Mouse (Mus musculus): ENCODE measurements around the gene Mtmr10.

The Mtmr10 gene

DNA sequence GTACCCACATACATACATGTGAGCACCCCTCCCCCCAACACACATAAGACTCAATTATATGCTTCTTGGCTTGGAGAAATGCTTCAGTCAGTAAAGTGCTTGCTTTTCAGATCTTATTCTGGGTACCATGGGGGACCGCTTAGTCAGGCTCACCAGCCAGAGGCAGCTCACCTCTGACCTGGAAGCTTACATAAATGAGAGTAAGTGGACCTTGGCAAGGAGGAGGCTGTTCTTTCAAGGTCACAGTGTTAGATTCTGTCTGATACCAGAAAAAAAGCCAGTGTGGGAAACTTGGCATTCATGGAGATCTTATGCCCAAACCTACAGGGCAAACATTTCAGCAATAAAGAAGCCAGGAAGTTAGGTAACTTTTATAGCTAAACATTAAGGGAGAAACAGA, 60.4 kb downstream of the Mtmr10 start:
- no peak for TF ChIP-seq POU5F1 (IDR thresholded peaks at IDR 0.05; ENCODE audit: borderline replicate concordance, low read length)
- TF ChIP-seq NANOG (IDR thresholded peaks at IDR 0.05; ENCODE audit: borderline replicate concordance, low read length) = no peak
- no peak for TF ChIP-seq CTCF (conservative IDR thresholded peaks at IDR 0.05; ENCODE audit: low read length)
- Histone ChIP-seq H3K4me1 (replicated peaks; ENCODE audit: low read depth, low read length) (no peaks in the 10 kb centered on the region), H3K36me3 (ENCODE audit: insufficient read depth, low read length) (peaks cover 44% of the 10 kb centered on the region), H3K4me3 (replicated peaks; ENCODE audit: low read length) (no peak overlapping the region), H3K9me3 (ENCODE audit: low read length) (no peaks in the 10 kb centered on the region), H3K27me3 (ENCODE audit: insufficient read depth, low read length) (no peaks in the 10 kb centered on the region)

DNA sequence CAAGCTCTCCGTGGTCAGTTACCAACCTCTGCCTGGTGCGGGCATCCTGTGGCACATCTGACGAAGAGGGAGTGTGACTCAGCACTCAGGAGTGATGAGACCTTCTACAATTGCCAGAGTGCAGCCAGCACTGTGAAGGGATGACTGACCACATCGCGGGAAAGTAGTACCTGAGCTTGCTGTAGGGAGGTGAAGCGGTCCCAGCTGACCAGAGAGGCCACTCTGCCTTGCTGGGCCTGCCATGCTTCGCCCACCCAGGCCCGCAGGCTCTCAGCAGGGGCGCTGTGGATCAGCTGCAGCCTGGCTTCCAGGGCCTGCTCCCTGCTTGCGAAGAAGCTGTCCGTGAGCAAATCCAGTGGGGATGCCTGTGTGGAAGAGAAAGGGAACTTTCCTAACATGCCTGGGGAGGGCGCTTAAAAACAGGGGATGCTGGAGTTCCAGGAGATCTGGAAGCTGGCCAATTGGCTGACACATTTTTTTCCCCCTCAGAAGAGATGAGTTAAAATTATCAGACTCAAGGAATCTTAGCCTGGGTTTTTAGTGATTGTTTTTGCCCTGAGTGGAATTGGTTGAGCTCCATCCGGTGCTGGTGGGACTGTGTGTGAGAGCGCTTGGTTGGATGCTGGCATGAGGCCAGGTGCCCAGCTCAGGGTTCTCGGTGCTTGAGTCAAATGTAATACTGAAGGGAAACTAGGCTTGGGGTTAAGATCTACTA, 61.9 kb downstream of the Mtmr10 start:
- no peaks in the 10 kb centered on the region for H3K4me1 ChIP-seq (replicated peaks; ENCODE audit: low read depth, low read length)
- peaks cover 57% of the 10 kb centered on the region for H3K36me3 ChIP-seq (ENCODE audit: insufficient read depth, low read length)
- TF ChIP-seq NANOG (IDR thresholded peaks at IDR 0.05; ENCODE audit: borderline replicate concordance, low read length) (no peak), POU5F1 (IDR thresholded peaks at IDR 0.05; ENCODE audit: borderline replicate concordance, low read length) (no peak), CTCF (conservative IDR thresholded peaks at IDR 0.05; ENCODE audit: low read length) (no peak)
- no peaks in the 10 kb centered on the region for H3K9me3 ChIP-seq (ENCODE audit: low read length)
- H3K27me3 ChIP-seq (ENCODE audit: insufficient read depth, low read length) = no peaks in the 10 kb centered on the region
- H3K4me3 ChIP-seq (replicated peaks; ENCODE audit: low read length) = no peak overlapping the region

DNA sequence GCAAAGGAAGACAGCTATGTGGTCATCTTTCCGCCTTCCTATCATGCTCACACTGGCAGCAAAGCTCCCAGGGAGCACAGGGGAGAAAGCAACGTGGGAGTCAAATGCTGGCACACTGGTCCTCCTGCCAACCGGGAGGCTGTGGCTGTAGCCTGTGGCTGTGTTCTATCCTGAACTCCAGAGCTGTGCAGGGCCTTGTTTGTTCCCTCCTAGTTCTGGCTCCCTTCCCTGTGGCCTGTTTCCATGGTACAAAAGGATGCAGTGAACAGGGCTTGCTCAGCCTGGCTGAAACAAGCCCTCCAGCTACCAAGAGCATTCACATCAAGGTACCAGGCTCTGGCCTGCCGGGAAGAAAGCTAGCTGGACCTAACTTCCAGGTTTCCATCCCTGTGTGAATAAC, 63.6 kb downstream of the Mtmr10 start:
- peaks cover 51% of the 10 kb centered on the region for H3K36me3 ChIP-seq (ENCODE audit: insufficient read depth, low read length)
- no peak overlapping the region for H3K4me3 ChIP-seq (replicated peaks; ENCODE audit: low read length)
- no peaks in the 10 kb centered on the region for H3K4me1 ChIP-seq (replicated peaks; ENCODE audit: low read depth, low read length)
- TF ChIP-seq NANOG (IDR thresholded peaks at IDR 0.05; ENCODE audit: borderline replicate concordance, low read length) (no peak), CTCF (conservative IDR thresholded peaks at IDR 0.05; ENCODE audit: low read length) (no peak), POU5F1 (IDR thresholded peaks at IDR 0.05; ENCODE audit: borderline replicate concordance, low read length) (no peak)
- no peaks in the 10 kb centered on the region for H3K9me3 ChIP-seq (ENCODE audit: low read length)
- H3K27me3 ChIP-seq (ENCODE audit: insufficient read depth, low read length) = no peaks in the 10 kb centered on the region

DNA sequence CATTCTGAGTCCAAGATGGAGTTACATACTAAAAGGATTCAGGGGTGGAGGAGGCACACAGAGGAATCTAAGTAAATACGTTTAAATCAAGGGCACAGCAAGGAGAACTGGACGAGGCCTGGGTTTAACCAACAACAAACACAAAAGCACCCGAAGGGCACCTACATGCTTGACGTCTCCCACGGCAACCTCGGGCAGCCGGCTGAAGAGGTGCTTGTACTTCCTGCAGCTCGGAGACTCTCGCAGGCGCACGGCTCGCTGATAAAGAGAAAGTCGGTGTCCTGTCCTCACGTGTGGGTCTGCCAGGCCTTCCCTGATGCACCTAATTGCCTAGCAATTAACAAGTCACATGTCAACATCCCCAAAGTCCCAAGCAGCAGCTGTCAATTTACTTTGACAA, 66.8 kb downstream of the Mtmr10 start:
- Histone ChIP-seq H3K4me1 (replicated peaks; ENCODE audit: low read depth, low read length) (peaks cover 7% of the 10 kb centered on the region; the same call in 1 of the 2 replicates), H3K27me3 (ENCODE audit: insufficient read depth, low read length) (no peaks in the 10 kb centered on the region), H3K36me3 (ENCODE audit: insufficient read depth, low read length) (peaks cover 54% of the 10 kb centered on the region), H3K4me3 (replicated peaks; ENCODE audit: low read length) (no peak overlapping the region), H3K9me3 (ENCODE audit: low read length) (no peaks in the 10 kb centered on the region)
- TF ChIP-seq POU5F1 (IDR thresholded peaks at IDR 0.05; ENCODE audit: borderline replicate concordance, low read length) = no peak

DNA sequence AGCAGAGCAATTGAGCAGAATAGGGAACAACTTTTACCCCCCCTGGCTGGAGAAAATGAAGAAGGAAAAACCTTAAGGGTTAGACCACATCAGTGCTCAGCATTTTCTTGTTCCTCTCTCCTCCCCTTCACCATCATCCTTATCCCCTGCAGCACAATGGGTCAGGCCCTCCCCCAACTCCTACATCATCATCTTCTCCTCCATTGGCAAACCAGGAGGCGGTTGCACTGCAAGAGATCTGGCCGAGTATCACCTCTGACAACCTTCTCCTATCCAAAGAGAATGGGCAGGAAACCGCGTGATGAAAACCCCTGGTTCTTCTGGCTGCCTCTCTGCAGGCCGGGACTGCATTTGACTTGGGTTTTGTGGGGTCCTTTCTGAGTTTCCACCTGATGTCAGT, 69.2 kb downstream of the Mtmr10 start:
- Histone ChIP-seq H3K4me1 (replicated peaks; ENCODE audit: low read depth, low read length) (peaks cover 18% of the 10 kb centered on the region), H3K27me3 (ENCODE audit: insufficient read depth, low read length) (no peaks in the 10 kb centered on the region), H3K4me3 (replicated peaks; ENCODE audit: low read length) (no peak overlapping the region), H3K9me3 (ENCODE audit: low read length) (no peaks in the 10 kb centered on the region), H3K36me3 (ENCODE audit: insufficient read depth, low read length) (peaks cover 53% of the 10 kb centered on the region)
- TF ChIP-seq NANOG (IDR thresholded peaks at IDR 0.05; ENCODE audit: borderline replicate concordance, low read length) (no peak), POU5F1 (IDR thresholded peaks at IDR 0.05; ENCODE audit: borderline replicate concordance, low read length) (no peak), CTCF (conservative IDR thresholded peaks at IDR 0.05; ENCODE audit: low read length) (no peak)

DNA sequence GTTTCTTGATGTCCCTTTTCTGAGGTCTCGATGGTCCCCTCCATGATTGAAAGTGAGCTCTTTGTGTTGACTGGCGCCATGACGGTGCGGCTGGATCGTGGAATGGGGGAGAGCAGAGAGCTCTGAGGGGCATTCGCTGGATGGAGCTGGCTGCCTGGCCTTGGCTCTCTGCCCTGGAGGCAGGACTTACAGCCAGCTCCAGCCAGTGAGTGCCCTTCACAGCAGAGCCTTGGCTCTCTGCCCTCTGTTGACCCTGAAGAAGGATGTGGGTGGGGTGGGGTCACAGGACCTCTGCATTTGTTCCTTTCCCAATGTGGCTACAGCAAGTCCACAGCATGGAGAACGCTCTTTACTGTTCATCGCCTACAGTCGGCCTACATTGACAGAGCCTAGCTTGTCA, 70.0 kb downstream of the Mtmr10 start:
- TF ChIP-seq CTCF (conservative IDR thresholded peaks at IDR 0.05; ENCODE audit: low read length) (no peak), NANOG (IDR thresholded peaks at IDR 0.05; ENCODE audit: borderline replicate concordance, low read length) (no peak), POU5F1 (IDR thresholded peaks at IDR 0.05; ENCODE audit: borderline replicate concordance, low read length) (no peak)
- H3K27me3 ChIP-seq (ENCODE audit: insufficient read depth, low read length) = no peaks in the 10 kb centered on the region
- peaks cover 59% of the 10 kb centered on the region for H3K36me3 ChIP-seq (ENCODE audit: insufficient read depth, low read length)
- H3K9me3 ChIP-seq (ENCODE audit: low read length) = no peaks in the 10 kb centered on the region
- H3K4me3 ChIP-seq (replicated peaks; ENCODE audit: low read length) = no peak overlapping the region
- peaks cover 18% of the 10 kb centered on the region for H3K4me1 ChIP-seq (replicated peaks; ENCODE audit: low read depth, low read length)

DNA sequence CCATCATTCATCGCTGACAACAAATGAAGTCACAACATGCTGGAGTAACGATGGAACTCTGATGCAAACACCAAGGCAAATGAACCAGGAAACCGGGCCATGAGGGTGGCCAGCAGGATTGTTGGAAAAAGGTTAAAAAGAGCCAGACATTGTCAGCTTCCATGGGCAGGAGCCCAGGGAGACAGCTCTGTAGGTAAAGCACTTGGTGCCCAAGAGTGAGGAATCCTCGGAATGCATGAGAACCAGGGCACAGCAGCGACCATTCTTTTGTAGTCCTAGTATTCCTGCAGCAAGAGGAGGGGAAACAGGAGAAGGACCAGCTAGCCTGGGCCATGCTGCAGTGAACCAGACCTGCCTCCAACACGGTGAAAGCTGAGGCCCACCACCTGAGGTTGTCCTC, 71.2 kb downstream of the Mtmr10 start:
- Histone ChIP-seq H3K27me3 (ENCODE audit: insufficient read depth, low read length) (no peaks in the 10 kb centered on the region), H3K9me3 (ENCODE audit: low read length) (no peaks in the 10 kb centered on the region), H3K4me1 (replicated peaks; ENCODE audit: low read depth, low read length) (peaks cover 18% of the 10 kb centered on the region), H3K36me3 (ENCODE audit: insufficient read depth, low read length) (peaks cover 58% of the 10 kb centered on the region), H3K4me3 (replicated peaks; ENCODE audit: low read length) (no peak overlapping the region)
- TF ChIP-seq POU5F1 (IDR thresholded peaks at IDR 0.05; ENCODE audit: borderline replicate concordance, low read length) (no peak), NANOG (IDR thresholded peaks at IDR 0.05; ENCODE audit: borderline replicate concordance, low read length) (no peak), CTCF (conservative IDR thresholded peaks at IDR 0.05; ENCODE audit: low read length) (no peak)

DNA sequence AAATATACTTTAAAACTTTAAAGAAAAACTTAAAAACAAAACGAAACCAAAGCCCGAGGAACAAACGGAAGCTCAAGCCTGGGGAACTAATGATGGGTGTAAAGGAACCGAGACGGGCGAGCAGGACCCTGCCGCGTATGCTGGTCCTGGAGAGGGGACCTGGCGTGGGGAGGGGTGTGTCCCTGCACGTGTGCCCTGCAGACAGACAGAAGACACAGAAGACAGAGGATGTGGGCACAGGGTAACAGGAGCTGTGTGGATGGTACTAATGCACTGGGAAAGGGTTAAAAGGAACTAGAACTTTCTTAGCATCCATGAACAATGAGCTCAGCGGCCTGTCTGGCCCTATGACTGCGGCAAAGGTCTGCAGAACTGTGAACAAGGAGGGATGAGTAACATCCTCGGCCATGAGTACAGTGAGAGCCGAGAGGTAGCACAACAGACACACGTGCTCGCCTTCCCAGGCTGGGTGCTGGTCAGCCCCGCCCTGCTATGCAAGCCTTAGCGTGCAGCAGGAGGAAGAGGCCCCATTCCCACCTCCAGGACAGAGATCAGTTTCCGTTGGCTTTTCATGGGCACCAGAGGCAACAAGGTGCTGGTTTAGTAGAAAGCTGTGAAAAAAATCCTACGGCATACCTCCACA, 72.6 kb downstream of the Mtmr10 start:
- no peaks in the 10 kb centered on the region for H3K27me3 ChIP-seq (ENCODE audit: insufficient read depth, low read length)
- H3K9me3 ChIP-seq (ENCODE audit: low read length) = no peaks in the 10 kb centered on the region
- TF ChIP-seq NANOG (IDR thresholded peaks at IDR 0.05; ENCODE audit: borderline replicate concordance, low read length) (no peak), CTCF (conservative IDR thresholded peaks at IDR 0.05; ENCODE audit: low read length) (no peak), POU5F1 (IDR thresholded peaks at IDR 0.05; ENCODE audit: borderline replicate concordance, low read length) (no peak)
- H3K4me3 ChIP-seq (replicated peaks; ENCODE audit: low read length) = peak overlapping the region; percentile 23; the same call in 1 of the 2 replicates
- peaks cover 18% of the 10 kb centered on the region for H3K4me1 ChIP-seq (replicated peaks; ENCODE audit: low read depth, low read length)
- H3K36me3 ChIP-seq (ENCODE audit: insufficient read depth, low read length) = peaks cover 67% of the 10 kb centered on the region
